ENCODE assay signal across 8 mouse cellular contexts in genomic region chr7:96796033-96796741, GRCm38 (mm10).
DNase-seq lines count a peak whose midpoint lies in the region; ATAC-seq and TF ChIP-seq lines count a peak whose summit lies in the region.

No protein-coding gene starts in this region.

- no peak for TF ChIP-seq CTCF in spleen, adult 2 months (IDR thresholded peaks at IDR 0.05; ENCODE audit: extremely low read depth, insufficient read depth, insufficient read length, insufficient replicate concordance)

- DNase-seq in spleen, adult 2 months (ENCODE audit: low read depth in 1 of 2, low spot score in 2 of 2), result no peak
- DNase-seq in spleen, adult 12 weeks (ENCODE audit: low spot score), result no peak
- peak; percentile 91 to 94 for DNase-seq in kidney, postnatal 36 days
- peak; percentile 93 for DNase-seq in ovary, adult 18-20 months (ENCODE audit: low spot score)
- no peak for DNase-seq in yolk sac, embryonic 10.5 days (ENCODE audit: low spot score)

- no peaks in the 10 kb centered on the region for H3K9me3 ChIP-seq in forebrain, embryonic 12.5 days
- no peaks in the 10 kb centered on the region for H3K9me3 ChIP-seq in heart, embryonic 16.5 days (replicated peaks; ENCODE audit: control insufficient read depth, low read length)
- no peaks in the 10 kb centered on the region for H3K9me3 ChIP-seq in liver, embryonic 16.5 days (replicated peaks; ENCODE audit: control insufficient read depth, low read length)

- no peak for TF ChIP-seq POLR2A in spleen, adult 2 months (IDR thresholded peaks at IDR 0.05; ENCODE audit: low read depth, low read length)

- H3K27ac ChIP-seq in spleen, adult 2 months (ENCODE audit: insufficient read depth, low read length), result peak overlapping the region; percentile 13; the same call in 1 of the 2 replicates
- H3K27ac ChIP-seq in forebrain, embryonic 12.5 days, result peak overlapping the region; percentile 96
- peak overlapping the region; percentile 79 for H3K27ac ChIP-seq in heart, embryonic 16.5 days (ENCODE audit: low read length)
- H3K27ac ChIP-seq in liver, embryonic 16.5 days (ENCODE audit: low read length), result peak overlapping the region; percentile 75

- peak overlapping the region; percentile 37 for H3K4me2 ChIP-seq in forebrain, embryonic 12.5 days
- H3K4me2 ChIP-seq in heart, embryonic 16.5 days (ENCODE audit: low read depth, low read length), result peak overlapping the region; percentile 19
- H3K4me2 ChIP-seq in liver, embryonic 16.5 days (ENCODE audit: low read depth, low read length), result no peak overlapping the region

- H3K4me3 ChIP-seq in spleen, adult 2 months (ENCODE audit: extremely low read depth, insufficient read depth, insufficient read length), result no peak overlapping the region
- no peak overlapping the region for H3K4me3 ChIP-seq in forebrain, embryonic 12.5 days (replicated peaks)
- no peak overlapping the region for H3K4me3 ChIP-seq in heart, embryonic 16.5 days (ENCODE audit: low read length)
- H3K4me3 ChIP-seq in liver, embryonic 16.5 days (ENCODE audit: low read depth, low read length), result no peak overlapping the region

- peak overlapping the region; percentile 40; the same call in 1 of the 2 replicates for H3K9ac ChIP-seq in forebrain, embryonic 12.5 days
- peak overlapping the region; percentile 27; the same call in 1 of the 2 replicates for H3K9ac ChIP-seq in heart, embryonic 16.5 days (ENCODE audit: low read length)
- no peak overlapping the region for H3K9ac ChIP-seq in liver, embryonic 16.5 days (ENCODE audit: low read depth, low read length)

- peak; percentile 83 for ATAC-seq in forebrain, embryonic 12.5 days (ENCODE audit: low FRiP score)
- peak; percentile 81 for ATAC-seq in heart, embryonic 16.5 days (replicated peaks; ENCODE audit: extremely low read depth, insufficient read depth, low FRiP score)
- peak; percentile 87 for ATAC-seq in liver, embryonic 16.5 days (ENCODE audit: low read depth)

- no peaks in the 10 kb centered on the region for H3K27me3 ChIP-seq in spleen, adult 2 months (ENCODE audit: control insufficient read depth, insufficient read depth, low read length)
- 0 out of 2 replicates have a peak, but pooled peaks cover 10% of the 10 kb centered on the region for H3K27me3 ChIP-seq in forebrain, embryonic 12.5 days
- no peaks in the 10 kb centered on the region; the same call in 1 of the 2 replicates for H3K27me3 ChIP-seq in heart, embryonic 16.5 days (ENCODE audit: control insufficient read depth, insufficient read depth, low read length)
- 0 out of 2 replicates have a peak, but pooled peaks cover 2% of the 10 kb centered on the region for H3K27me3 ChIP-seq in liver, embryonic 16.5 days (ENCODE audit: control insufficient read depth, insufficient read depth, low read depth, low read length)

- peaks cover 4% of the 10 kb centered on the region; the same call in 1 of the 2 replicates for H3K4me1 ChIP-seq in spleen, adult 2 months (ENCODE audit: control insufficient read depth, insufficient read depth, insufficient read length)
- H3K4me1 ChIP-seq in forebrain, embryonic 12.5 days, result peaks cover 55% of the 10 kb centered on the region
- peaks cover 15% of the 10 kb centered on the region for H3K4me1 ChIP-seq in heart, embryonic 16.5 days (ENCODE audit: control insufficient read depth, insufficient read depth, low read length)
- H3K4me1 ChIP-seq in liver, embryonic 16.5 days (ENCODE audit: control insufficient read depth, low read depth, low read length), result peaks cover 8% of the 10 kb centered on the region

- WGBS in spleen, adult 2 months, result 74% methylated on average over 9 of the region's 9 CpGs
- 34% methylated on average over 9 of the region's 9 CpGs for WGBS in forebrain, embryonic 12.5 days
- 35% methylated on average over 9 of the region's 9 CpGs for WGBS in heart, embryonic 16.5 days
- WGBS in liver, embryonic 16.5 days (ENCODE audit: insufficient replicate concordance), result 66% methylated on average over 9 of the region's 9 CpGs

- no peaks in the 10 kb centered on the region for H3K36me3 ChIP-seq in spleen, adult 2 months (ENCODE audit: control insufficient read depth, insufficient read depth, low read length)
- H3K36me3 ChIP-seq in forebrain, embryonic 12.5 days (replicated peaks), result 0 out of 2 replicates have a peak, but pooled peaks cover 3% of the 10 kb centered on the region
- H3K36me3 ChIP-seq in heart, embryonic 16.5 days (ENCODE audit: control insufficient read depth, insufficient read depth), result no peaks in the 10 kb centered on the region
- no peaks in the 10 kb centered on the region for H3K36me3 ChIP-seq in liver, embryonic 16.5 days (ENCODE audit: control insufficient read depth, insufficient read depth)

Comparison
In these comparisons a context has a peak if more than half of its experiments do, and no peak if none do; other contexts are left out.
1. DNase-seq: peak in kidney, postnatal 36 days (2 of 2) and ovary, adult 18-20 months (single experiment); none in spleen, adult 2 months (0 of 2), spleen, adult 12 weeks (single experiment) and yolk sac, embryonic 10.5 days (single experiment).
2. H3K27ac ChIP-seq: peak in every context shown above with its lines; median percentile 96 in forebrain, embryonic 12.5 days; 79 in heart, embryonic 16.5 days; 75 in liver, embryonic 16.5 days; 13 in spleen, adult 2 months.
3. Peak in every context shown above with its lines, with median percentiles within 50 percentile points of each other: ATAC-seq.